Mouse (Mus musculus): ENCODE data around the gene Ephb6. TPM values are rescaled to one million over a fixed set of nuclear protein-coding genes. Genes with fewer than 3 reads are reported as not detected.

The Ephb6 gene
- polyA plus RNA-seq, 1 experiment from 2014 or later = 4.4 TPM

GRCm38 (mm10) chr6:41582189-41582588 lies 23.1 kb upstream of the Ephb6 start:
- H3K4me2 ChIP-seq (ENCODE audit: low read length) = no peak overlapping the region
- H3K9me3 ChIP-seq (ENCODE audit: control insufficient read depth, low read length) = no peaks in the 10 kb centered on the region
- H3K27ac ChIP-seq (replicated peaks in 1 of 2; ENCODE audit: control insufficient read depth in 1 of 2, insufficient read depth in 1 of 2, low read depth in 2 of 2, low read length in 2 of 2) = no peak overlapping the region
- H3K36me3 ChIP-seq (ENCODE audit: control insufficient read depth, insufficient read depth, low read length) = no peaks in the 10 kb centered on the region
- WGBS = 56% methylated on average over 1 of the region's 1 CpGs
- no peaks in the 10 kb centered on the region for H3K27me3 ChIP-seq (ENCODE audit: control insufficient read depth, insufficient read depth, low read length)
- H3K4me3 ChIP-seq (ENCODE audit: control insufficient read depth in 1 of 2, insufficient read depth in 1 of 2, low read depth in 1 of 2, low read length in 2 of 2) = no peak overlapping the region
- ATAC-seq (ENCODE audit: insufficient number of reproducible peaks, insufficient read depth, low FRiP score, low read depth) = no peak
- H3K9ac ChIP-seq (ENCODE audit: low read length) = no peak overlapping the region
- H3K4me1 ChIP-seq (ENCODE audit: control insufficient read depth in 2 of 2, insufficient read depth in 2 of 2, low read length in 2 of 2) = no peaks in the 10 kb centered on the region

- peak; percentile 44 for ATAC-seq (ENCODE audit: insufficient number of reproducible peaks, insufficient read depth, low FRiP score, low read depth)
Observed at GRCm38 (mm10) chr6:41604401-41605050, 756 bp upstream of the Ephb6 start.

GRCm38 (mm10) chr6:41605794-41606104 lies 467 bp downstream of the Ephb6 start:
- no peaks in the 10 kb centered on the region for H3K9me3 ChIP-seq (ENCODE audit: control insufficient read depth, low read length)
- no peaks in the 10 kb centered on the region for H3K36me3 ChIP-seq (ENCODE audit: control insufficient read depth, insufficient read depth, low read length)
- H3K27me3 ChIP-seq (ENCODE audit: control insufficient read depth, insufficient read depth, low read length) = peaks cover 14% of the 10 kb centered on the region
- peak overlapping the region; percentile 77 to 95 for H3K4me3 ChIP-seq (ENCODE audit: control insufficient read depth in 1 of 2, insufficient read depth in 1 of 2, low read depth in 1 of 2, low read length in 2 of 2)
- WGBS = 2% methylated on average over 7 of the region's 7 CpGs
- H3K4me2 ChIP-seq (ENCODE audit: low read length) = peak overlapping the region; percentile 98
- H3K27ac ChIP-seq (replicated peaks in 1 of 2; ENCODE audit: control insufficient read depth in 1 of 2, insufficient read depth in 1 of 2, low read depth in 2 of 2, low read length in 2 of 2) = no peak overlapping the region
- ATAC-seq (ENCODE audit: insufficient number of reproducible peaks, insufficient read depth, low FRiP score, low read depth) = 0 out of 2 replicates have a peak, but pooled peaks have one; percentile 17
- H3K4me1 ChIP-seq (ENCODE audit: control insufficient read depth in 2 of 2, insufficient read depth in 2 of 2, low read length in 2 of 2) = peaks cover 2 to 3% of the 10 kb centered on the region in 2 experiments; a peak in 1 of 4 replicates
- H3K9ac ChIP-seq (ENCODE audit: low read length) = peak overlapping the region; percentile 75

More at GRCm38 (mm10) chr6:41604401-41605050, 756 bp upstream of the Ephb6 start:
- Histone ChIP-seq H3K27me3 (ENCODE audit: control insufficient read depth, insufficient read depth, low read length) (peaks cover 14% of the 10 kb centered on the region), H3K36me3 (ENCODE audit: control insufficient read depth, insufficient read depth, low read length) (no peaks in the 10 kb centered on the region), H3K9ac (ENCODE audit: low read length) (peak overlapping the region; percentile 75), H3K4me1 (ENCODE audit: control insufficient read depth in 2 of 2, insufficient read depth in 2 of 2, low read length in 2 of 2) (peaks cover 2 to 3% of the 10 kb centered on the region in 2 experiments; a peak in 1 of 4 replicates), H3K4me2 (ENCODE audit: low read length) (peak overlapping the region; percentile 98), H3K4me3 (ENCODE audit: control insufficient read depth in 1 of 2, insufficient read depth in 1 of 2, low read depth in 1 of 2, low read length in 2 of 2) (peak overlapping the region; percentile 77 to 95), H3K9me3 (ENCODE audit: control insufficient read depth, low read length) (no peaks in the 10 kb centered on the region), H3K27ac (replicated peaks in 1 of 2; ENCODE audit: control insufficient read depth in 1 of 2, insufficient read depth in 1 of 2, low read depth in 2 of 2, low read length in 2 of 2) (peak overlapping the region; percentile 4 to 57; a peak in 1 of 4 replicates)
- WGBS = 2% methylated on average over 23 of the region's 23 CpGs

- peak overlapping the region; percentile 98 for H3K4me2 ChIP-seq (ENCODE audit: low read length)
- H3K4me1 ChIP-seq (ENCODE audit: control insufficient read depth in 2 of 2, insufficient read depth in 2 of 2, low read length in 2 of 2) = peaks cover 2 to 3% of the 10 kb centered on the region in 2 experiments; a peak in 1 of 4 replicates
- H3K4me3 ChIP-seq (ENCODE audit: control insufficient read depth in 1 of 2, insufficient read depth in 1 of 2, low read depth in 1 of 2, low read length in 2 of 2) = peak overlapping the region in 1 of 2 experiments; percentile 95; a peak in 1 of 4 replicates
- no peak overlapping the region; the same call in 1 of the 2 replicates for H3K9ac ChIP-seq (ENCODE audit: low read length)
- ATAC-seq (ENCODE audit: insufficient number of reproducible peaks, insufficient read depth, low FRiP score, low read depth) = no peak
- H3K27ac ChIP-seq (replicated peaks in 1 of 2; ENCODE audit: control insufficient read depth in 1 of 2, insufficient read depth in 1 of 2, low read depth in 2 of 2, low read length in 2 of 2) = no peak overlapping the region
- WGBS = 12% methylated on average over 4 of the region's 4 CpGs
- no peaks in the 10 kb centered on the region for H3K36me3 ChIP-seq (ENCODE audit: control insufficient read depth, insufficient read depth, low read length)
- H3K27me3 ChIP-seq (ENCODE audit: control insufficient read depth, insufficient read depth, low read length) = peaks cover 14% of the 10 kb centered on the region
- H3K9me3 ChIP-seq (ENCODE audit: control insufficient read depth, low read length) = no peaks in the 10 kb centered on the region
Observed at GRCm38 (mm10) chr6:41606214-41606613, 932 bp downstream of the Ephb6 start.

- Histone ChIP-seq H3K4me1 (ENCODE audit: control insufficient read depth in 2 of 2, insufficient read depth in 2 of 2, low read length in 2 of 2) (peaks cover 2 to 3% of the 10 kb centered on the region in 2 experiments; a peak in 1 of 4 replicates), H3K27me3 (ENCODE audit: control insufficient read depth, insufficient read depth, low read length) (peaks cover 14% of the 10 kb centered on the region), H3K9me3 (ENCODE audit: control insufficient read depth, low read length) (no peaks in the 10 kb centered on the region), H3K27ac (replicated peaks in 1 of 2; ENCODE audit: control insufficient read depth in 1 of 2, insufficient read depth in 1 of 2, low read depth in 2 of 2, low read length in 2 of 2) (no peak overlapping the region), H3K36me3 (ENCODE audit: control insufficient read depth, insufficient read depth, low read length) (no peaks in the 10 kb centered on the region), H3K4me2 (ENCODE audit: low read length) (no peak overlapping the region), H3K4me3 (ENCODE audit: control insufficient read depth in 1 of 2, insufficient read depth in 1 of 2, low read depth in 1 of 2, low read length in 2 of 2) (no peak overlapping the region), H3K9ac (ENCODE audit: low read length) (no peak overlapping the region)
- no peak for ATAC-seq (ENCODE audit: insufficient number of reproducible peaks, insufficient read depth, low FRiP score, low read depth)
- 47% methylated on average over 5 of the region's 5 CpGs for WGBS
Observed at GRCm38 (mm10) chr6:41607637-41608036, 2.4 kb downstream of the Ephb6 start.

- 85% methylated on average over 9 of the region's 9 CpGs for WGBS
- Histone ChIP-seq H3K9me3 (ENCODE audit: control insufficient read depth, low read length) (no peaks in the 10 kb centered on the region), H3K36me3 (ENCODE audit: control insufficient read depth, insufficient read depth, low read length) (no peaks in the 10 kb centered on the region), H3K4me2 (ENCODE audit: low read length) (no peak overlapping the region), H3K4me3 (ENCODE audit: control insufficient read depth in 1 of 2, insufficient read depth in 1 of 2, low read depth in 1 of 2, low read length in 2 of 2) (no peak overlapping the region), H3K27ac (replicated peaks in 1 of 2; ENCODE audit: control insufficient read depth in 1 of 2, insufficient read depth in 1 of 2, low read depth in 2 of 2, low read length in 2 of 2) (no peak overlapping the region), H3K4me1 (ENCODE audit: control insufficient read depth in 2 of 2, insufficient read depth in 2 of 2, low read length in 2 of 2) (no peaks in the 10 kb centered on the region), H3K9ac (ENCODE audit: low read length) (no peak overlapping the region), H3K27me3 (ENCODE audit: control insufficient read depth, insufficient read depth, low read length) (no peaks in the 10 kb centered on the region)
- no peak for ATAC-seq (ENCODE audit: insufficient number of reproducible peaks, insufficient read depth, low FRiP score, low read depth)
Observed at GRCm38 (mm10) chr6:41620173-41620798, 15.0 kb downstream of the Ephb6 start.

- 83% methylated on average over 12 of the region's 12 CpGs for WGBS
- no peak overlapping the region for H3K4me3 ChIP-seq (ENCODE audit: control insufficient read depth in 1 of 2, insufficient read depth in 1 of 2, low read depth in 1 of 2, low read length in 2 of 2)
- H3K36me3 ChIP-seq (ENCODE audit: control insufficient read depth, insufficient read depth, low read length) = no peaks in the 10 kb centered on the region
- no peaks in the 10 kb centered on the region for H3K9me3 ChIP-seq (ENCODE audit: control insufficient read depth, low read length)
- no peak for ATAC-seq (ENCODE audit: insufficient number of reproducible peaks, insufficient read depth, low FRiP score, low read depth)
- no peak overlapping the region for H3K9ac ChIP-seq (ENCODE audit: low read length)
- H3K4me1 ChIP-seq (ENCODE audit: control insufficient read depth in 2 of 2, insufficient read depth in 2 of 2, low read length in 2 of 2) = no peaks in the 10 kb centered on the region
- H3K27me3 ChIP-seq (ENCODE audit: control insufficient read depth, insufficient read depth, low read length) = no peaks in the 10 kb centered on the region
- no peak overlapping the region for H3K27ac ChIP-seq (replicated peaks in 1 of 2; ENCODE audit: control insufficient read depth in 1 of 2, insufficient read depth in 1 of 2, low read depth in 2 of 2, low read length in 2 of 2)
- no peak overlapping the region for H3K4me2 ChIP-seq (ENCODE audit: low read length)
Observed at GRCm38 (mm10) chr6:41621241-41621990, 16.1 kb downstream of the Ephb6 start.
